Mouse (Mus musculus) gastrocnemius, postnatal 25 days (tissue): Measurements from ENCODE around the gene Azin2. TPM values are rescaled to one million over a fixed set of nuclear protein-coding genes. Genes with fewer than 3 reads are reported as not detected.

Source experiments
- DNase-seq: peaks from one replicate; pipeline ENCODE4 v3.0.0; 2022
- total RNA-seq, 2 experiments: library from RNA; stranded (reverse); gene quantifications; 1 replicate in 1 of 2; 2 replicates in 1 of 2; pipeline ENCODE4 v1.2.3; 2021

The Azin2 gene
- total RNA-seq, 2 experiments from 2014 or later: 1.8 to 3.1 TPM

DNA sequence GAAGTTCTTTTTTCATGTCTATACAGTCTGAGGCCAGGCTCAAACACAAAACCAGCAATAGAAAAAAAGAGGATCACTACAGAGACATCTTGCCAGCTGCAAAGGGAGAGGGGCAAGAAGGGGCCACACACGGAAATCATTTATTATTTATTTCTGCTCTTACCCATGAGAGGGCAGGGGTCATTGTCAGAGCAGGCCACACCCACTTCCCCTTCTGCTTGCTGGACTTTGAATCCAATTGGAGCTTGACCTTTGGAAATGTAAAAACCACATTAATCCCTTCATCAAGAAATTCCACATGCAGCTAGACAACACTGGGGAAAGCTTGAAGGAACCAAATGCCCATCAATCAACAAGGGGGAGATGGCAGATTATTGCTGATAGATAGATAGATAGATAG is 16.4 kb upstream of the Azin2 start:
- DNase-seq: no peak

DNA sequence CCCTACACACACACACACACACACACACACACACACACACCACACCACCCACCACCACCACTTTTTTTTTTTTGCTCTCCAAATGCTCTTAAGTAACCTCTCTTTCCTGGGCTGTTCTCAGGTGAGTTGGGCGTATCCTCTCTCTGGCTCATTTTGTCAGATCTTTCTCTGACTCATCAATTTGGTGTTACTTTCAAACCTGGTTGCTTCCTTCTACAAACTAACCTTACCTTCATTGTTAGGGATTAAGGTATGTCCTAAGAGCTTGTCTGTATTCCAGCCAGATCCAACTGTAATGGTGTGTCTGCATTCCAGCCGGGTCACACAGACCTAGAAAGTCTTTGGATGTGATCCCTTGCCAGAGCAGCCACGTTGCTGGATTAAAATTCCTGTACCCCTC is 15.0 kb upstream of the Azin2 start:
- DNase-seq: no peak

DNA sequence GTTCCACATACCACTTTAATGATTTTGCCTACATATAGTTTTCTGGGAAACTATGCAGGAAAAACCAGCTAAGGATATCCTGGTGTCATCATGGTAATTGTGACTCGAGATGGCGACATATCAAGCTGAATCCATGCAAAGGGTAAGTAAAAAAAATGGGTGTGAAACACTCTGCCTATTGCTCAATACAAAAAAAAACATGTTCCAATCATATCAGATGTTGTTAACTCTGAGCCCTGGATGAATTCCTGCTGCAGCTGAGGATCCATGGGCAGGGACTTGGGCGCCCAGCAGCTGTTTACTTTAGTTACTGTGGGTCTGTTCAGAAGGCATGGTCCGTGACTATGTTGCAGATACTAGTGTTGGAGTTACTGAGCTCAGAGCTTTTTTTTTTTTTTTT is 14.3 kb upstream of the Azin2 start:
- DNase-seq: no peak

GRCm38 (mm10) chr4:128974677-128975076 is 12.4 kb upstream of the Azin2 start:
- DNase-seq: no peak

GRCm38 (mm10) chr4:128971065-128971694 is 8.9 kb upstream of the Azin2 start:
- DNase-seq: peak; percentile 42

- no peak for DNase-seq
Measured at GRCm38 (mm10) chr4:128970417-128970807, 8.2 kb upstream of the Azin2 start.

- no peak for DNase-seq
Measured at GRCm38 (mm10) chr4:128969607-128970416, 7.6 kb upstream of the Azin2 start.

DNA sequence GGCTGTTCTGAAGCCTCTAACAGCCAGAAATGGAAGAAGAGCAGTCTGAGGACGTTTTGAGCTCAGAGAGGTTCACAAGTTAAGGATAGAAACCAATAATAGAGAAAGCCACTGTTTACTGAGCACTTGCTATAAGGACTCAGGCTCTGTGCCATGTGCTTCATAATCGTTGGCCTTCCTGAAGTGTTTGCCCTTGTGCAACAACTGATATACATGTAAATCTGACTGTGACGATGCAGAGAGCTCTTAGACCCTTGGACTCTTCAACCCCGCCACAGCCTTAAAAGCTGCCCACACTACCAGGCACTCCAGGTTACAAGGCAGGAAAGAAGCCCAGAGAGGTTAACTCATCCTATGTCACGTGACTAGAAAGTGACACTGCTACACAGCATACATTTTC is 6.8 kb upstream of the Azin2 start:
- DNase-seq: no peak

DNA sequence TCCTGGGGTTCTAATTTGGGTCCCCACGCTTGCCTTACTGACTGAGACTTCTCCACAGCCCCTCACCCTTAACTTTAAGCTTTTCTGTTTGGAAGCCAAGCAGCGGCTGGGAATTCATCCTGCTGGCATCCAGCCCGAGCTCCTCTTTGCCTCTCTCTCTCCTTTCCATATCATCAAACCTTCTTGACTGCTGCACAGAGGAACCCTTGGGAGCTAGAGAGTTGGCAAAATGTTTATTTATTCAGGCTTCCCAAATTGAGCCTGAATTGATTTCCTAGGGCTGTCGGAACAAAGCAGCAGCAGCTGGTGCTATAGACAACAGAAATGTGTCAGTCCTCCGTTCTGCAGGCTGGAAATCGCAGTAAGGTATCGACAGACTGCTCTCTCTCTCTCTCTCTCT is 4.5 kb upstream of the Azin2 start:
- DNase-seq: no peak

- DNase-seq: no peak
Measured at GRCm38 (mm10) chr4:128962926-128963290, 666 bp upstream of the Azin2 start.

GRCm38 (mm10) chr4:128961301-128962028 is 777 bp downstream of the Azin2 start:
- DNase-seq: no peak

DNA sequence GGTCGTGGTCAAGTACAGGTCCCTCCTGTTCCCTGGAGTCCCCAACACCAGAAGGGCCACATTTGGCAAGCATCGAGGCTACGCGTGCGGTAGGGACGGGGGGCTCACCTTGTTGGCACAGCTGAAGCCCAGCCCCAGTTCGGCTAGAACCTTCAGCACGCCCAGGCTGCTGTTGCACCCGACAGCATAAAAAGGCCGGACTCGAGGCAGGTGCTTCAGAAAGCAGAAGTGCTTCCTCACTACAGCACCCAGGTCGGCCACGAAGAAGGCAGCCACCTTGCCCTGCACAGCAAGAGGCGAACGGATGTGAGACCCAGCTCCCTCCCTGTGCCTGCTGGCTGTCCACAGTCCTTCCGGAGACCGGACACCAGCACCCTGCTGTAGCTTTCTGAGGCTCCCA is 2.6 kb downstream of the Azin2 start:
- DNase-seq: no peak

DNA sequence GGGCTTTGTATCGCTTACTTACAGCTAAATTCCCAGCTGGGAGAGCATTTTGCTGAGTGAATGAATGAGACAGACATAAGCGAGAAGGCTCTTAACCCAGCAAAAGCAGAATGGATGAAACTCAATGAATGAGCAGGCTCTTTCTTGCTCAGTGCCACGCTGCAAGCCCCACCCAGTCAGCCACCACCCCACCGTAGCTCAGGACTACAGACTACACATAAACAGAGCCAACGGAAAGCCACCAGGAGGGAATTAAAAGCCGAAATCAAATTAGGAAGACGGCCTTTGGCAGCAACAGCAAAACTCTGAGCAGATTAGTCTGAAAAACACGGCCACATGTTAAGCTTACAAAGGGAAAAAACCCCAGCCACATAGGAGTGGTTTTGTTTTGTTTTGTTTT is 3.4 kb downstream of the Azin2 start:
- no peak for DNase-seq

DNA sequence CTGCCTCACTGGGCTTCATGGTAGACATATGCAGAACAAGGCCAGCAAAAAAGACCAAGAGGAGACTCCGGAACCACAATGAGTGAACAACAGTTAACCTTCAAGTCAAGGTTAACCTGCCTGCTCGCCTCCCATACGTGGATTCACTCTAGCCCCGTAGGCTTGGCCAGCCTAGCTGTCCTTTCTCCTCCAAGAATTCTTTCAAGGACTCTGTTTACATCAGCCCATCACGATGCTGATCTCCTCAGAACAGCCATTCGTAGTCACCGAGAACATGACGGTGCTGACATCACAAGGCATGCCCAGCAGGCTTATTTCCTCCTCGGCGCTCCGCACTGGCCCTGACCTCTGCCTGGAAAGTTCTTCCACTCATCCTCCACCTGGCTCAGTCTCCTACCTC is 4.1 kb downstream of the Azin2 start:
- DNase-seq: no peak

DNA sequence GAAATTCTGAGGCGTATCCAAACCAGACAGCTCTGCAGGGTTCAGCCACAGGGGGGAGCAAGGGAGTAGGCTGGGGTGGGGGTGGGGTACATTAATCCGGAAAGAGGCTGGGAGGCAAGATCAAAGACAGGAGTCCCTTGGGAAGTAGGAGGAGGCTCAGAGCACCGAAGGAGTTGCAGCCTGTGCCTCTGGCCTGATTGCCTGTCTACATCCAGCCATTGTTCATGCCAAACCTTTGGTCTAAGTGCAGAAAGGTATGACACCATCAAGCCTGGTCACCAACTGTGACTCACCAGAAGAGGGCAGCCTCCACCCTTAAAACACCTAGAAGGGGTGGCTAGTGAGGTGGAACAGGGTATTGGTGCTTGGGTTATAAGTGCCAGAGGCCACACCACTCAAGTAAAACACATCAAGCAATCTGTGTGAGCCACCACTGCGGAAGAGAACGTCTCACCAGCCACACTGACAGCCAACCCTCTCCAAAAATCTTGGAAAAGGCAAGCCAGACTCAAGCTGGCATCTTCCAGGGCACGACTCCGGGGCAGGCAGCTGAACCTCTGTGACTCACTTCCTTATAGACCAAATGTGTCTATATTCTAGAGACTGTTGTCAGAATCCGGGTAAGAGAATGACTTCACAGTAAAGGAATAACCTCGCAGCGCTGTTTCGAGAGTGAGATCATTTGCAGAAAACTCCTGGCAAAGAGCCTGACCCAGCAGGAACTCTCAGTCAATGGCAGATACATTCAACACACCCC is 4.9 kb downstream of the Azin2 start:
- DNase-seq: no peak

- DNase-seq: no peak
Measured at GRCm38 (mm10) chr4:128953851-128954250, 8.4 kb downstream of the Azin2 start.

DNA sequence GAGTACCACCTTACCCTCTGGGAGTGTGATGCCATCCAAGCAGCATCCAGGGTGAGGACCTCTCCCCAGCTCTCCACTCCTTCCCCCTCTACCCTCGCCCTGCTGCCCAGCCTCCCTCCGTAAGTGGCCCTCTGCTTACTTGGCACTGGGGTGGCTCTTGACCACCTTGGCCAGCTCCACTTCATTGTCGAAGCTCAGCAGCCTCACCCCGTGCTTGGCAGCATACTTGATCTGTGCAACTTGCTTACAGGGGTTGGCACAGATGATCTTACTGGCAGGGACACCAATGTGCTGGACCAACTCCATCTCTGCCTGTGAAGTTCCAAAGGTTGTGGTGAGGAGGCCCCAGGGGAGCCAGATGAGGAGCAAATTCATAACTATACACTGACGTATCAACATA is 11.8 kb downstream of the Azin2 start:
- no peak for DNase-seq

DNA sequence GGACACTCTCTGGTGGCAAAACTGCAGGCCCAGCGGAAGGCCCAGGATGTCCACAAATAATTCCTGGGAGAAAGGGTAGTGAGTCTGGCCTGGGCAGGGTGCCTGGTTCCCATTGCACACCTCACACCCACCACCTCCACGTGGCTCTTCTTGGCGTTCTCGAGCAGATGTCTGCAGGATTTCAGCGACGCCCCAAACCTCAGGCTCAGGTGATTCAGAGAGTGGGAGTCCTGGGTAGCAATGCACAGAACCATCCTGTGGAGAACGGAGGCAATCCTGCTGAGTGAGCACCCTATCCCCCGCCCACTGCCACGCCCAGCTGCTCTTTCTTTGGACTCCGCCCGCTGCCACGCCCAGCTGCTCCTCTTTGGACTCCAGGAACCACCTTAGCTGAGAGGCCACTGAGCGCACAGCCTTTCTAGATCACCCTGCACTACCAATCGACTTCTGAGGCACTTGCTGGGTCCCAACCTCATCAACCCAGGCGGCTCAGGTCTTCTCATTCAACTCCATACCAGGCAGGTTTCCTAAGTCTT is 12.7 kb downstream of the Azin2 start:
- DNase-seq: no peak

DNA sequence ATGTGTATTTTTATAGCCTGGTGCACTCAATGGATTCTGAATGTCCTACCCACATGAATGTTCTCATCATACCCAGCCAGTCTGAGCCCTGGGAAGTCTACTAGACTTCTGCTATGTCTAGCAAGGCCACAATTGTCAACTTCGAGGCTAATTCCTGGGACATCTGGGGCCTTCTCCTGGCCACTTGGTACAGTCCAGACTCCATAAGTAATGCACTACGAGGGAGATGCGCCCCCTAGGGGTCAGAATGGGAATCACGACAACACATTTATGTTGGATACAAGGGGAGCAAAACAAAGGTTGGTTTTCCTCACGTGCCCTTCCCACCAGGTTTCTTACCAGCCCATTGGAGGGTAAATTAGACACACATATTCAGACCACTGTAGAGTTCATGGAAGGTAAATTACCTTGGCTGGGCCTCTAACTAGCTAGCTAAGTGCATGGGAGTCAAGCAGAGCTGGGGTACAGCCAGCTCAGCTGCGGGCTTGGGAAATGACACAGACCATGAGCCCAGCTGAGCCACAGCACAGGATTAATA is 14.0 kb downstream of the Azin2 start:
- DNase-seq: no peak

DNA sequence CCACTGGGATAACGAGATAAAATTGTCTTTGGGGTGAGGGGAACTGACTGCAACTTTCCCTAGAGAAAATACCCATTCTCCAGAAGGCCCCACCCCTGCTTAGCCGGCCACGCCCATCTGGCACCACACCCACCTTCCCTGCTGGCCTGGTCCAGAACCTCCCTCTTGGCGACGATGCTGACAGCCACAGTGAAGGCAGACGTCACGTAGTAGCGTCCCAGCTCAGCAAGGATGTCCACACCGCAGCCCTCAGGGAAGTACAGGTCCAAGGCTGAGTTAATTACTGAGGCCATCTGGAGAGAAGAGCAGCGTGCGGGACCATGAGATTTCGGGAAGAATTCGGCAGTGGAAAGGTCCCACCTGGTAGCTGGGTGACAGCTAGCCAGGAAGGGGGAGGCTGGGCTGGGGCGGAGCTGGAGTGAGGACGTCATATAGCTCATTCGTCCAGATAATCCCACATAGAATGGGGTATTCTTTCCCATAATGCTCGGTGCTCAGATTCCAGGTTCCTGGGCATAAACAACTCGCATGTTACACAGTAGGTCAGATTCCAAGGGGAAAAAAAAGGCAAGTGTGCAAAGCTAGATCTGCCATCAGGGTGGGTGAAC is 14.8 kb downstream of the Azin2 start:
- DNase-seq: no peak

- no peak for DNase-seq
Measured at GRCm38 (mm10) chr4:128946736-128947135, 15.5 kb downstream of the Azin2 start.

- DNase-seq: no peak
Measured at GRCm38 (mm10) chr4:128942346-128942745, 19.9 kb downstream of the Azin2 start.
